Mouse (Mus musculus) liver, embryonic 12.5 days (tissue): ENCODE data around the gene Tnfrsf13b. TPM values are rescaled to one million over a fixed set of nuclear protein-coding genes. Genes with fewer than 3 reads are reported as not detected.
"Not testable (repeated sequence)": the region's sequence is repeated elsewhere in the genome, so short reads cannot be mapped to it uniquely, and the experiment has no call there.

Experiments used
- ATAC-seq: fragments of 200-750 bp; cut with Nextera tagmentation; 2 replicates; pipeline ENCODE4 v1.8.0; 2017; ENCODE audit warnings: moderate number of reproducible peaks, mild to moderate bottlenecking, moderate library complexity
- H3K27ac ChIP-seq: fragments of 300-500 bp; sonication (generic); 2 replicates; pipeline ENCODE4 v1.5.1; 2016; ENCODE audit warnings: mild to moderate bottlenecking
- H3K27me3 ChIP-seq: fragments of 300-500 bp; sonication (generic); replicated peaks from 2 replicates; pipeline ENCODE4 v1.6.1; 2016; ENCODE audit warnings: mild to moderate bottlenecking, moderate library complexity
- H3K36me3 ChIP-seq: fragments of 300-500 bp; sonication (generic); 2 replicates; pipeline ENCODE4 v1.6.1; 2016; ENCODE audit warnings: mild to moderate bottlenecking, moderate library complexity
- H3K4me1 ChIP-seq: fragments of 300-500 bp; sonication (generic); 2 replicates; pipeline ENCODE4 v1.6.1; 2016
- H3K4me2 ChIP-seq: fragments of 300-500 bp; sonication (generic); 2 replicates; pipeline ENCODE4 v1.6.1; 2016; ENCODE audit warnings: mild to moderate bottlenecking, moderate library complexity
- H3K4me3 ChIP-seq: fragments of 300-500 bp; sonication (generic); 2 replicates; pipeline ENCODE4 v1.5.1; 2016; ENCODE audit warnings: mild to moderate bottlenecking, moderate library complexity
- H3K9ac ChIP-seq: fragments of 300-500 bp; sonication (generic); 2 replicates; pipeline ENCODE4 v1.6.1; 2016; ENCODE audit warnings: mild to moderate bottlenecking, moderate library complexity
- H3K9me3 ChIP-seq: fragments of 300-500 bp; sonication (generic); replicated peaks from 2 replicates; pipeline ENCODE4 v1.6.1; 2016; ENCODE audit warnings: mild to moderate bottlenecking, moderate library complexity
- WGBS: fragments of 180-500 bp; shearing (Covaris S2); methylation state at CpG from one replicate; pipeline ENCODE4 v1.1.7; 2016; ENCODE audit not compliant: insufficient replicate concordance; 5-methylcytosine and 5-hydroxymethylcytosine counted together
- polyA plus RNA-seq: library from polyadenylated mRNA; unstranded; fragments of >200 nt; fragmentation: Nextera tagmentation; extraction: Ambion mirVana; gene quantifications from 2 replicates; pipeline ENCODE4 v1.2.1, GENCODE M21; 2016

The Tnfrsf13b gene
- polyA plus RNA-seq, 1 experiment from 2014 or later: 3.2 TPM

- H3K9ac ChIP-seq: no peak overlapping the region
- no peak for ATAC-seq
- H3K27ac ChIP-seq: no peak overlapping the region
- H3K27me3 ChIP-seq: no peaks in the 10 kb centered on the region
- H3K36me3 ChIP-seq: peaks cover 98% of the 10 kb centered on the region
- 54% methylated on average over 11 of the region's 11 CpGs for WGBS
- no peak overlapping the region for H3K4me2 ChIP-seq
- H3K4me3 ChIP-seq: no peak overlapping the region
- no peaks in the 10 kb centered on the region for H3K4me1 ChIP-seq
- no peaks in the 10 kb centered on the region for H3K9me3 ChIP-seq
Observed at GRCm38 (mm10) chr11:61159796-61160732, 33.5 kb downstream of the Tnfrsf13b start.

- ATAC-seq: no peak
- peaks cover 100% of the 10 kb centered on the region for H3K36me3 ChIP-seq
- WGBS: 85% methylated on average over 13 of the region's 13 CpGs
- no peak overlapping the region for H3K4me3 ChIP-seq
- H3K9ac ChIP-seq: no peak overlapping the region
- no peak overlapping the region for H3K4me2 ChIP-seq
- H3K9me3 ChIP-seq: no peaks in the 10 kb centered on the region
- no peaks in the 10 kb centered on the region for H3K4me1 ChIP-seq
- H3K27ac ChIP-seq: no peak overlapping the region
- H3K27me3 ChIP-seq: no peaks in the 10 kb centered on the region
Observed at GRCm38 (mm10) chr11:61161121-61161520, 34.6 kb downstream of the Tnfrsf13b start.

GRCm38 (mm10) chr11:61162776-61163175 lies 36.2 kb downstream of the Tnfrsf13b start:
- Histone ChIP-seq H3K4me3 (no peak overlapping the region), H3K9me3 (no peaks in the 10 kb centered on the region), H3K9ac (no peak overlapping the region), H3K27ac (no peak overlapping the region), H3K27me3 (no peaks in the 10 kb centered on the region), H3K4me2 (no peak overlapping the region), H3K36me3 (peaks cover 100% of the 10 kb centered on the region), H3K4me1 (no peaks in the 10 kb centered on the region)
- 88% methylated on average over 14 of the region's 14 CpGs for WGBS
- ATAC-seq: no peak

GRCm38 (mm10) chr11:61163341-61163740 lies 36.8 kb downstream of the Tnfrsf13b start:
- H3K9me3 ChIP-seq: no peaks in the 10 kb centered on the region
- no peak for ATAC-seq
- H3K4me1 ChIP-seq: no peaks in the 10 kb centered on the region
- H3K9ac ChIP-seq: no peak overlapping the region
- WGBS: 67% methylated on average over 3 of the region's 3 CpGs
- H3K27me3 ChIP-seq: no peaks in the 10 kb centered on the region
- H3K36me3 ChIP-seq: peaks cover 98% of the 10 kb centered on the region
- no peak overlapping the region for H3K4me2 ChIP-seq
- H3K27ac ChIP-seq: no peak overlapping the region
- no peak overlapping the region for H3K4me3 ChIP-seq

GRCm38 (mm10) chr11:61164366-61164765 lies 37.8 kb downstream of the Tnfrsf13b start:
- Histone ChIP-seq H3K9ac (no peak overlapping the region), H3K9me3 (no peaks in the 10 kb centered on the region), H3K4me2 (no peak overlapping the region), H3K4me1 (peaks cover 8% of the 10 kb centered on the region), H3K27me3 (no peaks in the 10 kb centered on the region), H3K27ac (no peak overlapping the region), H3K4me3 (no peak overlapping the region), H3K36me3 (peaks cover 88% of the 10 kb centered on the region)
- no peak for ATAC-seq
- 84% methylated on average over 6 of the region's 6 CpGs for WGBS

GRCm38 (mm10) chr11:61164881-61165280 lies 38.3 kb downstream of the Tnfrsf13b start:
- no peak overlapping the region for H3K27ac ChIP-seq
- H3K36me3 ChIP-seq: peaks cover 83% of the 10 kb centered on the region
- no peak overlapping the region for H3K9ac ChIP-seq
- no peak for ATAC-seq
- no peaks in the 10 kb centered on the region for H3K27me3 ChIP-seq
- H3K4me3 ChIP-seq: no peak overlapping the region
- H3K9me3 ChIP-seq: no peaks in the 10 kb centered on the region
- 85% methylated on average over 10 of the region's 10 CpGs for WGBS
- H3K4me1 ChIP-seq: peaks cover 8% of the 10 kb centered on the region
- H3K4me2 ChIP-seq: no peak overlapping the region

GRCm38 (mm10) chr11:61170184-61170583 lies 43.6 kb downstream of the Tnfrsf13b start:
- Histone ChIP-seq H3K9me3 (no peaks in the 10 kb centered on the region), H3K27me3 (no peaks in the 10 kb centered on the region), H3K27ac (no peak overlapping the region), H3K4me2 (no peak overlapping the region), H3K36me3 (peaks cover 30% of the 10 kb centered on the region), H3K4me3 (no peak overlapping the region), H3K9ac (no peak overlapping the region), H3K4me1 (peaks cover 22% of the 10 kb centered on the region)
- ATAC-seq: no peak
- WGBS: 77% methylated on average over 5 of the region's 5 CpGs

GRCm38 (mm10) chr11:61173477-61173876 lies 46.9 kb downstream of the Tnfrsf13b start:
- H3K27ac ChIP-seq, H3K9ac ChIP-seq, H3K9me3 ChIP-seq, H3K36me3 ChIP-seq, H3K27me3 ChIP-seq, ATAC-seq: not testable (repeated sequence)
- WGBS: 51% methylated on average over 15 of the region's 15 CpGs
- peak overlapping the region; percentile 85; the same call in 1 of the 2 replicates for H3K4me3 ChIP-seq
- peaks cover 30% of the 10 kb centered on the region for H3K4me1 ChIP-seq
- H3K4me2 ChIP-seq: peak overlapping the region; percentile 100

GRCm38 (mm10) chr11:61174291-61174820 lies 47.8 kb downstream of the Tnfrsf13b start:
- H3K4me3 ChIP-seq: peak overlapping the region; percentile 85
- peak overlapping the region; percentile 96 for H3K9ac ChIP-seq
- no peaks in the 10 kb centered on the region for H3K9me3 ChIP-seq
- peaks cover 23% of the 10 kb centered on the region for H3K4me1 ChIP-seq
- WGBS: under 1% methylated on average over 28 of the region's 28 CpGs
- peak overlapping the region; percentile 89 for H3K27ac ChIP-seq
- peak overlapping the region; percentile 100 for H3K4me2 ChIP-seq
- ATAC-seq: no peak; the same call in 1 of the 2 replicates
- no peaks in the 10 kb centered on the region for H3K36me3 ChIP-seq
- no peaks in the 10 kb centered on the region for H3K27me3 ChIP-seq

- peak; percentile 97 for ATAC-seq
- 1% methylated on average over 69 of the region's 69 CpGs for WGBS
- Histone ChIP-seq H3K4me2 (peak within 1 kb of the TSS; percentile 100), H3K36me3 (no peaks in the 10 kb centered on the region), H3K9ac (peak within 1 kb of the TSS; percentile 96), H3K27me3 (no peaks in the 10 kb centered on the region), H3K9me3 (no peaks in the 10 kb centered on the region), H3K4me1 (peaks cover 23% of the 10 kb centered on the region), H3K27ac (peak within 1 kb of the TSS; percentile 89), H3K4me3 (peak within 1 kb of the TSS; percentile 85)
Observed at GRCm38 (mm10) chr11:61174821-61175658, 48.5 kb downstream of the Tnfrsf13b start, which contains the start of gene Usp22. Gene Usp22, minus strand, starts transcription at chr11:61175055.

- Histone ChIP-seq H3K36me3 (no peaks in the 10 kb centered on the region), H3K27ac (peak overlapping the region; percentile 58), H3K4me3 (peak overlapping the region; percentile 85; the same call in 1 of the 2 replicates), H3K9me3 (no peaks in the 10 kb centered on the region), H3K4me2 (peak overlapping the region; percentile 100), H3K9ac (no peak overlapping the region), H3K27me3 (no peaks in the 10 kb centered on the region), H3K4me1 (peaks cover 23% of the 10 kb centered on the region)
- WGBS: 60% methylated on average over 5 of the region's 5 CpGs
- ATAC-seq: no peak
Observed at GRCm38 (mm10) chr11:61175778-61176177, 49.2 kb downstream of the Tnfrsf13b start.
